Mouse (Mus musculus) kidney, postnatal 25 days (tissue): Measurements from ENCODE around the gene Gm11397.
"Not testable (repeated sequence)": the region's sequence is repeated elsewhere in the genome, so short reads cannot be mapped to it uniquely, and the experiment has no call there.

Experiments used
- DNase-seq, 2 experiments: peaks; one replicate each; pipeline ENCODE4 v3.0.0; 2021; ENCODE audit warnings: mixed read lengths in 2 of 2

Gene Gm11397

DNA sequence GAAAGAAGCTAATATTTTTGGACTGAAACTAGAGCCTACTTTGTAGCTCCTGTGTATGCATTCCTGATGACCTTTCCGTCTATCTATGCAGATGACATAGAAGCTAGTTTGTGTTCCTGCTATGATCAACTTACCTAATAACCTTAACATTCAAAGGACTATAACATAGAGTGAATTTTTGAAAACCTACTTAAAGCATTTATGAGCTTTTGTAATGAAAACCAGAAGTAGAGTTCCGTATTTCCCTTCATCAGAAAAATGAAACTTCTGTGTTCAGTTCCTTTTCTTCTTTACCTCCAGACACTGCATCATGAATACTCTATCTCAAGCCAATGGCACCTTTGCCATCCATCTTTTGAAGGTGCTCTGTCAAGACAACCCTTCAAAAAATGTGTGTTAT, at the start of gene Gm11397:
TSS of gene Gm11397 (plus strand) at position 301 of the 400 bp plus-strand sequence.
- not testable (repeated sequence) for DNase-seq

DNA sequence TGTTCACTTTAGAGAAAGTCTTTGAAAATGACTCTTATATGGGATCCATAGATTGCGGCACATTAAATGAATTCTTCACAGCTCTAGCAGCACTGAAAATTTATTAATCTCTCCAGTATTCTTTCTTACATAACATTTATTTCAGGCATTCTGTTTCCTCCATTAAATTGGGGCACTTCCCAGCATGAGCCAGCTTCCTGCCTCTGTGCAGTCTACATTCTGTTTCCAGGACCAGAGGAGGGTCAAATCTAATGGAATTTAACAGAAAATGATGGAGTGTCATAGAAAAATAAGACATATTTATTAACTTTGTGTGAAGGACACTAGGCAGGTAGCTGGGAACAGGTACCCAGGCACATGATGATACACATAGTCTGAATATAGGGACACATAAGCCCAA, 38.9 kb upstream of the Gm11397 start:
- not testable (repeated sequence) for DNase-seq

DNA sequence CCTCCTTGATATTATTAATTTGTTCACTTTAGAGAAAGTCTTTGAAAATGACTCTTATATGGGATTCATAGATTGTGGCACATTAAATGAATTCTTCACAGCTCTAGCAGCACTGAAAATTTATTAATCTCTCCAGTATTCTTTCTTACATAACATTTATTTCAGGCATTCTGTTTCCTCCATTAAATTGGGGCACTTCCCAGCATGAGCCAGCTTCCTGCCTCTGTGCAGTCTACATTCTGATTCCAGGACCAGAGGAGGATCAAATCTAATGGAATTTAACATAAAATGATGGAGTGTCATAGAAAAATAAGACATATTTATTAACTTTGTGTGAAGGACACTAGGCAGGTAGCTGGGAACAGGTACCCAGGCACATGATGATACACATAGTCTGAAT, 37.2 kb downstream of the Gm11397 start:
- not testable (repeated sequence) for DNase-seq
